Mouse (Mus musculus) forebrain, embryonic 14.5 days (tissue): ENCODE measurements at regions not wholly inside any gene's neighbourhood (a gene's known extent, or its start where the extent isn't known, plus 50 kb on each side); places are given as distances from the start of the nearest gene placed in this dataset.
A peak's percentile ranks its signal among the peaks of the same experiment; 100 is the strongest.

ENCODE experiments used
- ATAC-seq: fragments of 200-750 bp; cut with Nextera tagmentation; 2 replicates; pipeline ENCODE4 v1.8.0; 2017; ENCODE audit warnings: mild to moderate bottlenecking, moderate library complexity
- DNase-seq: peaks from one replicate; pipeline ENCODE4 v3.0.0-alpha.2; 2015; ENCODE audit warnings: low spot score
- H3K27ac ChIP-seq: fragments of 300-500 bp; sonication (generic); 2 replicates; pipeline ENCODE4 v1.5.1; 2014; ENCODE audit warnings: low read depth, mild to moderate bottlenecking, control low read depth, low read length, moderate library complexity
- H3K27me3 ChIP-seq: fragments of 300-500 bp; sonication (generic); replicated peaks from 2 replicates; pipeline ENCODE4 v1.6.1; 2014; ENCODE audit warnings: low read length, control low read depth, mixed read lengths; ENCODE audit not compliant: control insufficient read depth, insufficient read depth
- H3K36me3 ChIP-seq: fragments of 300-500 bp; sonication (generic); 2 replicates; pipeline ENCODE4 v1.6.1; 2014; ENCODE audit warnings: low read length, control low read depth; ENCODE audit not compliant: control insufficient read depth, insufficient read depth
- H3K4me1 ChIP-seq: fragments of 300-500 bp; sonication (generic); 2 replicates; pipeline ENCODE4 v1.6.1; 2014; ENCODE audit warnings: antibody characterized with exemption, low read length, control low read depth; ENCODE audit not compliant: control insufficient read depth, insufficient read depth
- H3K4me2 ChIP-seq: fragments of 300-500 bp; sonication (generic); 2 replicates; pipeline ENCODE4 v1.6.1; 2014; ENCODE audit warnings: mild to moderate bottlenecking, control low read depth, low read length
- H3K4me3 ChIP-seq: fragments of 300-500 bp; sonication (generic); 2 replicates; pipeline ENCODE4 v1.5.1; 2014; ENCODE audit warnings: low read depth, low read length, control low read depth
- H3K9ac ChIP-seq: fragments of 300-500 bp; sonication (generic); 2 replicates; pipeline ENCODE4 v1.6.1; 2014; ENCODE audit warnings: mild to moderate bottlenecking, low read length, control low read depth, moderate library complexity
- H3K9me3 ChIP-seq: fragments of 300-500 bp; sonication (generic); replicated peaks from 2 replicates; pipeline ENCODE4 v1.6.1; 2016; ENCODE audit warnings: low read length, control low read depth, mixed read lengths; ENCODE audit not compliant: control insufficient read depth
- WGBS: fragments of 180-500 bp; shearing (Covaris S2); extraction: QIAGEN DNeasy Blood & Tissue Kit; methylation state at CpG from one replicate; pipeline ENCODE4 v1.1.7; 2014; 5-methylcytosine and 5-hydroxymethylcytosine counted together

DNA sequence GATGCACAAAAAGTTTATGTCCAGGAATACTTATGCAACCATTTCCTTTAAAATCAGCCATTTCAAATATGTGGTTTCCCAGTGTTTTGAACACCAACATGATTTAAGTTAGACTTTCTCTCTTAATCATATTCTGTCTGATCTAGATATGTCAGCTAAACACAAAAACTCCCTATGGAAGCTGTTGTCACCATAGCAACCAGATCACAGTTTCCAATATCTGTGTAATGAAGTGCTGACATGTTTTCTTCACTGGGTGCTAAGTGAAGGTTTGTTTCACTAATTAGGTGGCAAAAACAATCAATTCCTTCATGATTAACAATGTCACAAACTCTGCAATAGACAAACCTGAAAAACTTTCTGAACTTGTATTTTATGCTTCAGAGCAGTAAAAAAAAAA lies 615.9 kb upstream of the Ccng1 start:
- H3K36me3 ChIP-seq: no peaks in the 10 kb centered on the region
- H3K9ac ChIP-seq: no peak overlapping the region
- no peaks in the 10 kb centered on the region for H3K4me1 ChIP-seq
- H3K27me3 ChIP-seq: no peaks in the 10 kb centered on the region
- no peak overlapping the region for H3K4me3 ChIP-seq
- DNase-seq (peak; percentile 68), ATAC-seq (peak; percentile 42; the same call in 1 of the 2 replicates)
- H3K4me2 ChIP-seq: no peak overlapping the region
- no peak overlapping the region for H3K27ac ChIP-seq
- no peaks in the 10 kb centered on the region for H3K9me3 ChIP-seq

DNA sequence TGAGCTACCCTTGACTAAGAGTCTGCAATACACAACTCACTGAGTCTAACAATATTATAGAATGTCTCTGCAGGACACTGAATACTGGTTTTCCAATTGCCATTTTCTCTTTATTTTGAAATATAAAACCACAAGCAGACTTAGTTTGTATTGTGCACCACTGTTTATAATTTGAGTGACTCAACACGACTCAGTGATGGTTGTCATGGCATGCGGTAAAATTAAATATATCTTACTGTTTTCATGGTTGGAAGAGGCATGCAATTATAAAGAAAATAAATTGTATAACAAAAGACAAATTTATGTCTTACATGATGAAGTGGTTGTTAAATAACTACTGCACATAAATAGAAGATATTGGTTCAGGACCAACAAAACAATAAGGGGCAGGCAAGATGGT lies 586.0 kb upstream of the Ccng1 start:
- DNase-seq (no peak), ATAC-seq (no peak)
- H3K27ac ChIP-seq: no peak overlapping the region
- no peaks in the 10 kb centered on the region for H3K36me3 ChIP-seq
- no peak overlapping the region for H3K4me3 ChIP-seq
- H3K4me1 ChIP-seq: no peaks in the 10 kb centered on the region
- H3K9me3 ChIP-seq: no peaks in the 10 kb centered on the region
- 87% methylated on average over 2 of the region's 2 CpGs for WGBS
- H3K27me3 ChIP-seq: no peaks in the 10 kb centered on the region
- H3K4me2 ChIP-seq: no peak overlapping the region
- no peak overlapping the region for H3K9ac ChIP-seq

DNA sequence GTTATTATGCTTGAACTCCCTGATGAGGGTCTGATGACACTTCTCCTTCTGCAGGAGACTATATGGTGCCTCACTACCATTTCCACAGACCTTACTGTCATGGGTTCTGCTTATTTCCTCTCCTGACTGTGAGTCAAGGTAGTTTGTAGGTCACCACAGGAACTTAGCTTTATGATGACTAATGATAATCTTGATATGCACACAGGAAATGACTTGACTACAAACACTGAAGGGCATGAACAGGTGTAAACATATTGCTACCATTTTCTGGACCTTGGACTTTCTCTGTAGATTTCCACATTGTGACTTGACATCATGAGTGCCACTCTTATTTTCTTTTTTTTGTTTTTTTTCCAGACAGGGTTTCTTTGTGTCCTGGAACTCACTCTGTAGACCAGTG lies 585.3 kb upstream of the Ccng1 start:
- no peak overlapping the region for H3K27ac ChIP-seq
- no peak for ATAC-seq
- H3K9ac ChIP-seq: no peak overlapping the region
- no peaks in the 10 kb centered on the region for H3K27me3 ChIP-seq
- H3K4me2 ChIP-seq: no peak overlapping the region
- H3K4me1 ChIP-seq: no peaks in the 10 kb centered on the region
- H3K4me3 ChIP-seq: no peak overlapping the region
- H3K9me3 ChIP-seq: no peaks in the 10 kb centered on the region
- no peaks in the 10 kb centered on the region for H3K36me3 ChIP-seq
- no peak for DNase-seq

DNA sequence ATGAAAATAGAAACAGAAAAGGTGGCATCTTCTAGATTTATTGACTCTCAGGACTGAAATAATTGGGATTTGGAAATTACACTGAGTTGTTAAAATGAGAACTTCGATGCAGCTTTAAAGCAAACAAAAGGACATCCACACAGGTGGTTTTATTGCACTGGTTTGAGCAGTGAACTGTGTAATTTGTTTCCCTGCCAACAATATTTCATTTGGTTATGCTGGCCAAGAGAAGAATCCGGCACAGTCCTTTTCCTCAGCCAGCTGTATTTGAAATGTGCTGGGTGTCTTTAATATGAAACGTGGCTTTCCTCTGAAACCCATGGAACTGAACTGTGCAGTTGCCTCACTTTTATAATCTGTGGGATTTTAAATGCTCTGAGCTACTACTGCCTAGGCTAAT lies 582.0 kb upstream of the Ccng1 start:
- H3K36me3 ChIP-seq: no peaks in the 10 kb centered on the region
- no peaks in the 10 kb centered on the region for H3K4me1 ChIP-seq
- no peaks in the 10 kb centered on the region for H3K27me3 ChIP-seq
- ATAC-seq (no peak), DNase-seq (no peak)
- no peak overlapping the region for H3K9ac ChIP-seq
- H3K4me2 ChIP-seq: no peak overlapping the region
- H3K4me3 ChIP-seq: no peak overlapping the region
- WGBS: 51% methylated on average over 3 of the region's 3 CpGs
- no peaks in the 10 kb centered on the region for H3K9me3 ChIP-seq
- no peak overlapping the region for H3K27ac ChIP-seq

DNA sequence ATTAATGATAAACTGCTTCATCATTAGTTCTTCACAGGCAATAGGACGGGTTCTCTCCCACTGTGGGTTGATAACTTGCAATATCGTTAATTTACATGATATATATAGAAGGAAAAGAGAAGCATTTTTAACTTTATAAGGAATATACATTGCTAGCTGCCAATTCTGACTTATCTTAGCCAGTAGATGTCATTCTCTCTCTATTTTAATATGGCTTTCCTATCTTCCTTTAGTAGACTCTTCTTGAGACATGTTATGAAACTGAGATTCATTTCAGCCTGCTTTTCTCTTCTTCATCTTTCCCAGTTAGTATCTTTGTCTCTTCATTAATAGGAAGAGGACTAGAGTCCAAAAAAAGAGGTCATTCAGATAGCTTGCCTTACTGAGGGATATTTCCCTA lies 578.6 kb upstream of the Ccng1 start:
- Histone ChIP-seq H3K9ac (no peak overlapping the region), H3K4me2 (no peak overlapping the region), H3K4me3 (no peak overlapping the region), H3K27me3 (no peaks in the 10 kb centered on the region), H3K4me1 (no peaks in the 10 kb centered on the region), H3K27ac (no peak overlapping the region), H3K9me3 (no peaks in the 10 kb centered on the region), H3K36me3 (no peaks in the 10 kb centered on the region)
- no peak for ATAC-seq
- DNase-seq: peak; percentile 30
- WGBS: 80% methylated on average over 2 of the region's 2 CpGs
